Mouse (Mus musculus): ENCODE results near the gene Sik3. TPM values are rescaled to one million over a fixed set of nuclear protein-coding genes. Genes with fewer than 3 reads are reported as not detected.

Gene Sik3
- polyA plus RNA-seq, 1 experiment from 2014 or later, result 8.9 TPM

DNA sequence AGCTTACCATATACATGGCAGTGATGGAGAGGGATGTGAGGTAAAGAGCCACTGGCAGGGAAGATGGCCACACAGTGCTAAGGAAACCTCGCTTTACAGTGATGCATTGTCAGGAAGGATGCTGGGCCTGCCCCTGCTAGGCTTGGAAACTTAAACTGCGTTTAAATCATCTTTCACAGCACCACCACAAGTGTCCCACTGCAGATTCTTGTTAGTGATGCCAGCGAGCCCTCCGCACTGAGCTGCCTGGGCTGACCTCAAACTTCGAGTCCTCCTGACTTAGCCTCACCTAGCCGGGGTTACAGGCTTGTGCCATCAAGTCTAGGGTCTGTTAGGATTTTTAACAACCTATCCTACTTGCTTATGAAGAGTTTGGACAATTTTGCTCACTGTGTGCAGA lies 161.3 kb downstream of the Sik3 start:
- Histone ChIP-seq H3K4me1 (ENCODE audit: insufficient read depth, low read depth, low read length) (peaks cover 16% of the 10 kb centered on the region; the same call in 1 of the 2 replicates), H3K36me3 (ENCODE audit: insufficient read depth, low read length) (peaks cover 9% of the 10 kb centered on the region; the same call in 1 of the 2 replicates), H3K27me3 (replicated peaks; ENCODE audit: insufficient read depth, low read length) (no peaks in the 10 kb centered on the region), H3K9ac (replicated peaks; ENCODE audit: low read depth) (no peak overlapping the region), H3K9me3 (ENCODE audit: low read length) (no peaks in the 10 kb centered on the region), H3K4me2 (replicated peaks; ENCODE audit: low read depth, low read length) (no peak overlapping the region), H3K4me3 (ENCODE audit: low read depth, low read length) (no peak overlapping the region), H3K27ac (ENCODE audit: low read length) (no peak overlapping the region)
- ATAC-seq (no peak), DNase-seq (ENCODE audit: low spot score) (no peak)
- 86% methylated on average over 6 of the region's 6 CpGs for WGBS
- TF ChIP-seq EP300 (IDR thresholded peaks at IDR 0.05) (no peak), CTCF (IDR thresholded peaks at IDR 0.05) (no peak)

DNA sequence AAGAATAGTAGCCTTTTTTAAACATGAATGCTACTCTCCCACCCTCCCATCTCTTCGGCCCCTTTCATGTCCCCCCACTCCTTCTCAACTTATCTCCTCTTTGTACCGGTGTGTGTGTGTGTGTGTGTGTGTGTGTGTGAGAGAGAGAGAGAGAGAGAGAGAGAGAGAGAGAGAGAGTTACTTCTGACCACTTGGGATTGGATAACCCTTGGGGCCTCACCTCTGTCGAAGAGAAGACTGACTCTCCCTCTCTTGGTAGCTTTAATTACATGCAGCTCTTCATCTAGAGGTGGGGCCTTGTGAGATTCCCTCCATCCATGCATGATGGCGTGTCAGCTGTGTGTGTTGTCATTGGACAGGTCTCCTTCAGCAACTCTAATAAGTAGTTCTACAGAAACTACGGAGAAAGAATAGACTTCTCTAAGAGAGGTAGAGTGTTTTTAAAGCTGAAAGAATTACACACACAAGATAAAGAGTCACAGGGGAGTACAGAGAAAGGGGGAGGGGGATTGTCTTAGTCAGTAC lies 162.2 kb downstream of the Sik3 start:
- peaks cover 9% of the 10 kb centered on the region; the same call in 1 of the 2 replicates for H3K36me3 ChIP-seq (ENCODE audit: insufficient read depth, low read length)
- no peaks in the 10 kb centered on the region for H3K27me3 ChIP-seq (replicated peaks; ENCODE audit: insufficient read depth, low read length)
- H3K4me3 ChIP-seq (ENCODE audit: low read depth, low read length), result no peak overlapping the region
- H3K4me1 ChIP-seq (ENCODE audit: insufficient read depth, low read depth, low read length), result peaks cover 16% of the 10 kb centered on the region; the same call in 1 of the 2 replicates
- 0 out of 2 replicates have a peak overlapping the region, but pooled peaks have one; percentile 66 for H3K27ac ChIP-seq (ENCODE audit: low read length)
- no peak overlapping the region for H3K4me2 ChIP-seq (replicated peaks; ENCODE audit: low read depth, low read length)
- no peak for ATAC-seq
- no peak for TF ChIP-seq CTCF (IDR thresholded peaks at IDR 0.05)
- no peak for TF ChIP-seq EP300 (IDR thresholded peaks at IDR 0.05)
- 65% methylated on average over 5 of the region's 5 CpGs for WGBS
- DNase-seq (ENCODE audit: low spot score), result no peak
- H3K9ac ChIP-seq (replicated peaks; ENCODE audit: low read depth), result no peak overlapping the region
- H3K9me3 ChIP-seq (ENCODE audit: low read length), result no peaks in the 10 kb centered on the region

DNA sequence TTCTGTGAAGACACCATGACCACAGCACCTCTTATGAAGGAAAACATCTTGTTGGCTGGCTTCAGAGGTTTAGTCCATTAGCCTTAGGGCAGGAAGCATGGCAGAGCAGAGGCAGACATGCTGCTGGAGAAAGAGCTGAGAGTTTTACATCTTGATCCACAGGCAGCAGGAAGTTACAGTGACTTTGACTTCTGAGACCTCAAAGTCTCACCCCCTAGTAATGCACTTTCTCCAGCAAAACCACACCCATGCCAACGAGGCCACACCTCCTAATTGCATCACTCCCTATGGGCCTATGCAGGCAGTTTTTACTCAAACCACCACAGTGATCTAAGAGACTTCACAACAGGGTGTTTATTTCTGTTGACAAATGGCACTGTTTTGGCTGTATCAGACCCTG lies 162.7 kb downstream of the Sik3 start:
- Histone ChIP-seq H3K9ac (replicated peaks; ENCODE audit: low read depth) (no peak overlapping the region), H3K27me3 (replicated peaks; ENCODE audit: insufficient read depth, low read length) (no peaks in the 10 kb centered on the region), H3K36me3 (ENCODE audit: insufficient read depth, low read length) (peaks cover 9% of the 10 kb centered on the region; the same call in 1 of the 2 replicates), H3K4me1 (ENCODE audit: insufficient read depth, low read depth, low read length) (peaks cover 16% of the 10 kb centered on the region; the same call in 1 of the 2 replicates), H3K4me3 (ENCODE audit: low read depth, low read length) (no peak overlapping the region), H3K27ac (ENCODE audit: low read length) (peak overlapping the region; percentile 66; the same call in 1 of the 2 replicates), H3K9me3 (ENCODE audit: low read length) (no peaks in the 10 kb centered on the region), H3K4me2 (replicated peaks; ENCODE audit: low read depth, low read length) (no peak overlapping the region)
- peak; percentile 74 for ATAC-seq
- TF ChIP-seq EP300 (IDR thresholded peaks at IDR 0.05) (no peak), CTCF (IDR thresholded peaks at IDR 0.05) (no peak)
- WGBS, result 20% methylated on average over 1 of the region's 1 CpGs
- DNase-seq (ENCODE audit: low spot score), result peak; percentile 75

DNA sequence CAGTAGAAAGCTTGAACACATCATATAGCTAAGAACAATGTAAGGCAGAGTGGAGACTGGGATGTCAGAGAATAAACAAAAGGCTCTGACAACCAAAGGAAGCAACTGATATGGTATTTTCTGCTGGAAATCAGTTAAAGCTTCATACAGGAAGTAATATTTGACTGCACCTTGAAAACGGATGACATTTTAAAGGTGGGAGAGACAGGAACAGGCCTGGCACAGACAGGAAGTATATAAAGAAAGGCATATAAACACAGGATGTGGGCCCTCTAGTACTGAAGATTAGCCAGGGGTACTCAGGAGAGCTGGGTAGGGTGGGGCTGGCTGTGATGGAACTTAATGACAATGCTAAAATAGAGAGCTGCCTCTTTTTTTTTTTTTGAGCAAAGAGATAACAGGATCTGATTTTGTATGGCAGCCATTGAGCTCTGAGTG lies 163.3 kb downstream of the Sik3 start:
- peaks cover 16% of the 10 kb centered on the region; the same call in 1 of the 2 replicates for H3K4me1 ChIP-seq (ENCODE audit: insufficient read depth, low read depth, low read length)
- no peak overlapping the region for H3K4me2 ChIP-seq (replicated peaks; ENCODE audit: low read depth, low read length)
- 40% methylated on average over 1 of the region's 1 CpGs for WGBS
- no peaks in the 10 kb centered on the region for H3K27me3 ChIP-seq (replicated peaks; ENCODE audit: insufficient read depth, low read length)
- no peak overlapping the region for H3K9ac ChIP-seq (replicated peaks; ENCODE audit: low read depth)
- H3K27ac ChIP-seq (ENCODE audit: low read length), result peak overlapping the region; percentile 66; the same call in 1 of the 2 replicates
- peak; percentile 67 for DNase-seq (ENCODE audit: low spot score)
- TF ChIP-seq EP300 (IDR thresholded peaks at IDR 0.05) (peak; percentile 92), CTCF (IDR thresholded peaks at IDR 0.05) (no peak)
- ATAC-seq, result peak; percentile 90
- H3K36me3 ChIP-seq (ENCODE audit: insufficient read depth, low read length), result peaks cover 9% of the 10 kb centered on the region; the same call in 1 of the 2 replicates
- no peaks in the 10 kb centered on the region for H3K9me3 ChIP-seq (ENCODE audit: low read length)
- H3K4me3 ChIP-seq (ENCODE audit: low read depth, low read length), result no peak overlapping the region

DNA sequence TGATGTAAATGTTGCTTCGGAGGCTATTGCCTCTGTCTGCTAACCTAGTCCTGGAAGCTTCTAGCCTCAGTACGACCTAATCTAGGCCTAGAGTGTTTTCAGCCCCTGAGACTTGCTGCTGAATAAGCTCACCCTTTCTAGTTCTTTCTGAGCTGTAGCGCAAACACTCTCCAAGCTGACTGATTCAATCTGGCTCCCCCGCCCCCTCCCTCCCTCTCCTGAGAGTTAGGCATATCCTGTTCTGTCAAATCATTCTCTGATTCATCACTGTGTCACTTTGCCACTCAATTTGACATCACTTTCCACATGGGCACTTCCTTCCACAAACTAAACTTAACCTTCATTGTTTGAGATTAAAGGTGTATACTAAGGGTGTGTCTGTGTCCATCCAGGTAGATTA lies 164.0 kb downstream of the Sik3 start:
- DNase-seq (ENCODE audit: low spot score) (no peak), ATAC-seq (no peak)
- Histone ChIP-seq H3K4me2 (replicated peaks; ENCODE audit: low read depth, low read length) (no peak overlapping the region), H3K4me3 (ENCODE audit: low read depth, low read length) (no peak overlapping the region), H3K4me1 (ENCODE audit: insufficient read depth, low read depth, low read length) (peaks cover 16% of the 10 kb centered on the region; the same call in 1 of the 2 replicates), H3K27ac (ENCODE audit: low read length) (no peak overlapping the region), H3K27me3 (replicated peaks; ENCODE audit: insufficient read depth, low read length) (no peaks in the 10 kb centered on the region), H3K9ac (replicated peaks; ENCODE audit: low read depth) (no peak overlapping the region), H3K9me3 (ENCODE audit: low read length) (no peaks in the 10 kb centered on the region), H3K36me3 (ENCODE audit: insufficient read depth, low read length) (peaks cover 9% of the 10 kb centered on the region; the same call in 1 of the 2 replicates)
- 64% methylated on average over 4 of the region's 4 CpGs for WGBS
- TF ChIP-seq CTCF (IDR thresholded peaks at IDR 0.05) (no peak), EP300 (IDR thresholded peaks at IDR 0.05) (no peak)

DNA sequence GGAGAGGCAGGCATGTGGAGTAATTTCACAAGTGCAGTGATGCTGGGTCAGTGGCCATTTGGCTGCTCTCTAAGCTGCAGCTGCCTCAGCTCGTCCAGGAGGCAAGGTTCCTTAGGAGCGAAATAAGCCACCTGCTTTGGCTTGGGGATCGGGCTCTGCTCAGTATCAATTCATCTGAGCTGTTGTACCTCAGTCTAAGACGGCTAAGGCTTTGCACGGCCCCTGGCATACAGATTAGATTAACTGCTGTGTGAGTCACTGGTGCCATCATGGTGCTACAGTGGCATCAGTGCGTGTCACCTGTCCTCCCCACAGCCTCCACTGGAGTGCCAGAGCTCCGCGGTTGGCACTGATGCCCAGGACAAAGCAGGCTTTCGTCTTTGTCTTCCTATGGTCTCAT lies 166.0 kb downstream of the Sik3 start:
- WGBS, result 92% methylated on average over 9 of the region's 9 CpGs
- Histone ChIP-seq H3K27ac (ENCODE audit: low read length) (no peak overlapping the region), H3K36me3 (ENCODE audit: insufficient read depth, low read length) (peaks cover 9% of the 10 kb centered on the region; the same call in 1 of the 2 replicates), H3K4me3 (ENCODE audit: low read depth, low read length) (no peak overlapping the region), H3K27me3 (replicated peaks; ENCODE audit: insufficient read depth, low read length) (no peaks in the 10 kb centered on the region), H3K9me3 (ENCODE audit: low read length) (no peaks in the 10 kb centered on the region), H3K4me1 (ENCODE audit: insufficient read depth, low read depth, low read length) (peaks cover 16% of the 10 kb centered on the region; the same call in 1 of the 2 replicates), H3K9ac (replicated peaks; ENCODE audit: low read depth) (no peak overlapping the region), H3K4me2 (replicated peaks; ENCODE audit: low read depth, low read length) (no peak overlapping the region)
- TF ChIP-seq EP300 (IDR thresholded peaks at IDR 0.05) (no peak), CTCF (IDR thresholded peaks at IDR 0.05) (no peak)
- no peak for ATAC-seq
- no peak for DNase-seq (ENCODE audit: low spot score)

Measured in lung, postnatal 0 days (tissue).